Mouse (Mus musculus) kidney, postnatal 10 days (tissue): ENCODE data around the gene Gm20814.
"Not testable (repeated sequence)": the region's sequence is repeated elsewhere in the genome, so short reads cannot be mapped to it uniquely, and the experiment has no call there.

Source experiments
- DNase-seq: peaks from one replicate; pipeline ENCODE4 v3.0.0; 2021; ENCODE audit warnings: mixed read lengths

The Gm20814 gene

GRCm38 (mm10) chrY:75195556-75195955, at the start of gene Gm20814:
TSS of gene Gm20814 (plus strand) at chrY:75195856.
- not testable (repeated sequence) for DNase-seq
